Mouse (Mus musculus) neural tube, embryonic 11.5 days (tissue): Measurements from ENCODE around the gene Tagap. TPM values are rescaled to one million over a fixed set of nuclear protein-coding genes. Genes with fewer than 3 reads are reported as not detected.
"Not testable (repeated sequence)": the region's sequence is repeated elsewhere in the genome, so short reads cannot be mapped to it uniquely, and the experiment has no call there.

Source experiments
- ATAC-seq: fragments of 200-750 bp; cut with Nextera tagmentation; 2 replicates; pipeline ENCODE4 v1.8.0; 2017; ENCODE audit warnings: moderate number of reproducible peaks, mild to moderate bottlenecking, moderate TSS enrichment, moderate library complexity; ENCODE audit not compliant: insufficient read depth, low FRiP score, low TSS enrichment
- DNase-seq: peaks from one replicate; pipeline ENCODE4 v3.0.0-alpha.2; 2015; ENCODE audit warnings: low spot score
- H3K27ac ChIP-seq: fragments of 300-500 bp; sonication (generic); 2 replicates; pipeline ENCODE4 v1.5.1; 2014; ENCODE audit warnings: low read depth, mild to moderate bottlenecking, low read length
- H3K27me3 ChIP-seq: fragments of 300-500 bp; sonication (generic); 2 replicates; pipeline ENCODE4 v1.6.1; 2014; ENCODE audit warnings: mild to moderate bottlenecking, low read length, mixed read lengths; ENCODE audit not compliant: control insufficient read depth, insufficient read depth
- H3K36me3 ChIP-seq: fragments of 300-500 bp; sonication (generic); 2 replicates; pipeline ENCODE4 v1.6.1; 2014; ENCODE audit warnings: mild to moderate bottlenecking, low read length, moderate library complexity, mixed read lengths; ENCODE audit not compliant: control insufficient read depth, insufficient read depth
- H3K4me1 ChIP-seq: fragments of 300-500 bp; sonication (generic); 2 replicates; pipeline ENCODE4 v1.6.1; 2014; ENCODE audit warnings: low read length, mixed read lengths; ENCODE audit not compliant: control insufficient read depth, insufficient read depth
- H3K4me2 ChIP-seq: fragments of 300-500 bp; sonication (generic); 2 replicates; pipeline ENCODE4 v1.6.1; 2014; ENCODE audit warnings: low read depth, mild to moderate bottlenecking, moderate library complexity
- H3K4me3 ChIP-seq: fragments of 300-500 bp; sonication (generic); 2 replicates; pipeline ENCODE4 v1.5.1; 2014; ENCODE audit warnings: low read depth, low read length
- H3K9ac ChIP-seq: fragments of 300-500 bp; sonication (generic); 2 replicates; pipeline ENCODE4 v1.6.1; 2014; ENCODE audit warnings: mild to moderate bottlenecking, low read length
- H3K9me3 ChIP-seq: fragments of 300-500 bp; sonication (generic); 2 replicates; pipeline ENCODE4 v1.6.1; 2016; ENCODE audit warnings: low read length; ENCODE audit not compliant: control insufficient read depth
- WGBS: fragments of 180-500 bp; shearing (Covaris S2); extraction: QIAGEN DNeasy Blood & Tissue Kit; methylation state at CpG from one replicate; pipeline ENCODE4 v1.1.7; 2014; 5-methylcytosine and 5-hydroxymethylcytosine counted together
- polyA plus RNA-seq: library from polyadenylated mRNA; unstranded; fragments of >200 nt; fragmentation: Nextera tagmentation; extraction: Ambion mirVana; gene quantifications from 2 replicates; pipeline ENCODE4 v1.2.1, GENCODE M21; 2014

The Tagap gene
- polyA plus RNA-seq, 1 experiment from 2014 or later = 0.38 TPM

DNA sequence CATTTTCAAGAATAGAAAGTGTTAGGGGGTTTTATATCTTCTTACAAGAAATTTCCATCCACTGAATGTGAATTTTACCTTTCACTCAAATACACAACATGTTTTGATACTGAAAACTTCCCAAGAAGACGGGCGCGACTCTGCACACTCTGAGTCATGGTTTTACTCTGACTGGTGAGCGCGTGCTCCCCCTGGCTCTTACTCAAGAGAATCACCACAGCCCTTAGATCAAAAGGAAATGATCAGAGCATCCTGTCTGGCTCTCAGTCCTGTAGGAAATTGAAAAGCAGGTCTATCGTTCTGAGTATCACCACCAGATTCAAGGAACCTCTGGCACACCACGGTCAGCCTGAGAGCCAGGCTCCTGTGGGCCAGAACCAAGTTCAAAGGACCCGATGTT, 13.8 kb downstream of the Tagap start:
- DNase-seq (no peak), ATAC-seq (no peak)
- H3K4me1 ChIP-seq = no peaks in the 10 kb centered on the region
- no peak overlapping the region for H3K4me2 ChIP-seq
- WGBS = 70% methylated on average over 8 of the region's 8 CpGs
- no peaks in the 10 kb centered on the region for H3K9me3 ChIP-seq
- H3K4me3 ChIP-seq = no peak overlapping the region
- no peaks in the 10 kb centered on the region for H3K36me3 ChIP-seq
- H3K9ac ChIP-seq = no peak overlapping the region
- no peaks in the 10 kb centered on the region for H3K27me3 ChIP-seq
- no peak overlapping the region for H3K27ac ChIP-seq

DNA sequence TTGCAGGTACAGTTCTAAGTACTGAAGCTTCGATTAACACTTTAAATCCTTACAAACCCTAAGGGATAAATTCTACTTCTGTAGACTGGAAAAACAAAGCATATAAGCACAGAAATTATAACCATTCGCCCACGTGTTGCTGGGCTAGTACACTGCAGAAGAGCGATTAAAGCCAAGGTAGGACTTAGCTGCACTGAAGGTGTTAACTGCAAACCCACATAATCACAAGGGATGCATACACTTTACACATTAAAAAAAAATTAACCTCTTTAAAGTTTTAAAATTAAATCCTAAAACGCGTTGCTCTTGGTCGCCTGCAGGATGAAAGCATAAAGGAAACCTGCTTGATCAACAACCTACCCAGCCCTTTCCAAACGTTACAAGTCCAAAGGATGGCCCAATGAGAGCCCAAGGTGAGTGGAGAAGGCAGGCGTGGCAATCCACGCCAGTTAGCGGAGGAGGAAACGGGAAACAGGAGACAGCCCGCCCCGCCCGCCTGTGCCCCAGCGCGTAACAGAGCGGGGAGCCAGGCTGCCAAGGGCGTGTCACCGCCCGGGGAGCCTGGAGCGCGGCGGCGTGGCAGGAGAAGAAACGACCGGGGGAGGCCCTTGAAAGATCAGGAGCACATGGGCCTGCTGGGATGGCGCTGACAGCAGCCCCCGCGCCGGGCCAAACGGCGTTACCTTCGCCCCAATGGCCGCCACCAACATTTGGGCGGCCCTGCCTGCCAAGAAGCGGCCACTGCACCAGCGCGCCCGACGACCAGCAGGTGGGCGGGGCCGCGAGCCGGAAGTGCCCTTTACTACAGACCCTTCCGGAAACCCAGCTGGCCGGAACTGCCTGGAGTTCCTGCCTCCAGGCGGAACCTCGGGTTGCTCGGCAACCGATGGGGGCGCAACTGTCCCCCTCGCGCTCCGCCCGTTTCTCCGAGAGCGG, 19.6 kb downstream of the Tagap start, which contains the start of gene Rsph3a:
Rsph3a (plus strand) TSS at position 498 of the 936 bp plus-strand sequence.
- peak within 1 kb of the TSS; percentile 48 for H3K4me3 ChIP-seq

DNA sequence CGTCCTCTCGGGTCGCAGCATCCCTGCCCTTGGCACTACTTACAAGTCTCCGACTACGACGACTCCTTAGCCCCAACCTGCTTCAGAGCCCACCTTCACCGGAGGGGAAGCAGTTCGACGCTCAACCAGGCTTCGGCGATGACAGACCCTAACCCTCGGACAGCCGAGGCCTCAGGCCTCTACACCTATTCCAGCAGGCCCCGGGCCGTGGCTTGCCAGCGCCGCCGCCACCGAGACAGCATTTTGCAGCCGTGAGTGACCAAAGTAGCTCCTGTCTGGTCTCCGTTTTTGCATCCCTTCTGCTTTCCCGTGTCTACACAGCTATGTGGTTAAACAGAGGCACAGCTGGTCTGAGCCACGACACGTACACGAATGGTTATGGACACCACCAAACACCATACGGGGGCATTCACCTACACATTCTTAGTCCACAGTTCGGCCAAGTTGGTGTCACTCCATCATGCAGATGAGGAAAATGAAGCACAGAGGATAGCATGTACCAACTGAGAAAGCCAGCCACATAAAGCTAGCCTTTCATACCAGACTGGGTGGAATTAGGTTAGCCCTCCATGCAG, 20.3 kb downstream of the Tagap start:
- not testable (repeated sequence) for H3K9ac ChIP-seq, H3K36me3 ChIP-seq, H3K4me1 ChIP-seq, DNase-seq, H3K27me3 ChIP-seq, H3K9me3 ChIP-seq
- Histone ChIP-seq H3K4me2 (peak overlapping the region; percentile 34; the same call in 1 of the 2 replicates), H3K4me3 (peak overlapping the region; percentile 48), H3K27ac (peak overlapping the region; percentile 53; the same call in 1 of the 2 replicates)
- peak; percentile 24; the same call in 1 of the 2 replicates for ATAC-seq
- WGBS = under 1% methylated on average over 14 of the region's 27 CpGs

More for the DNA sequence above, 19.6 kb downstream of the Tagap start, which contains the start of gene Rsph3a:
- Histone ChIP-seq H3K4me2 (peak within 1 kb of the TSS; percentile 48), H3K9ac (peak within 1 kb of the TSS; percentile 60), H3K27ac (peak within 1 kb of the TSS; percentile 67)
- ATAC-seq (peak; percentile 99), DNase-seq (peak; percentile 92)
- WGBS = 4% methylated on average over 52 of the region's 58 CpGs
- not testable (repeated sequence) for H3K36me3 ChIP-seq, H3K4me1 ChIP-seq, H3K9me3 ChIP-seq, H3K27me3 ChIP-seq

DNA sequence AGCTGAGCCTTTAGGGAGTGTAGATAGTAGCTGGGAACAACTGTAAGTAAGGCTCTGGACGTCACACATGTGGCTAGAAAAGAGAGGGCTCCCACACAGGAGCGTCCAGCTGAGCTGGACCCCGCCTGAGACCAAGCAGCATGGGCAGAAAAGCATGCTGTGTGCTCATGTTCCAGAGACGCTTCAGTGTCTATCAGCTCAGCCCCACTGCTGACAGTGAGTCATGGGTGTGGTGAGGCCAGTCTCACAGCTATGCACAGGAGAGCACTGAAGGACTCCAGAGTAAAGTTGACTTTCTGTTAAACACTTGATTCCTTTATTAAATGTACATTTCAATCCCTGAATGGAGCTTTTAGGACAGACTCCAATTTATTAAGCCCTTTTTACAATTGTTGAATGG, 25.5 kb downstream of the Tagap start:
- H3K9ac ChIP-seq, H3K27ac ChIP-seq, H3K4me2 ChIP-seq, H3K36me3 ChIP-seq, H3K27me3 ChIP-seq, H3K9me3 ChIP-seq, H3K4me1 ChIP-seq, H3K4me3 ChIP-seq, ATAC-seq, DNase-seq: not testable (repeated sequence)
- WGBS = no CpG with 5 or more reads among the region's 4 CpGs

DNA sequence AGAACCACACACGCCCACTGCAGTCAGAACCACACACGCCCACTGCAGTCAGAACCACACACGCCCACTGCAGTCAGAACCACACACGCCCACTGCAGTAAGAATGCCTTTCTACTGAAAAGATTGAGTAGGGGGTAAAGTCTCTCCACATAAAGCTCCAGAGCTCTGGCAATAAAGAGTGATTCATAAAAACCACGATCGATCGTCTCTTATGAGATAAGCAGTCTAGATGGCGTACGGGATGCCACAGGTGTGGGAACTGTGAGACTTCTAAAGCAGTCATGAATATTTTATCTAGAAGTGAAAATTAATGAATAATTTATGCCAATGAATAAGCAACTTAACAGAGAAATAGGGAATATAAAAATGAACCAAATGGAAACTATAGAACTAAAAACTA, 31.4 kb downstream of the Tagap start:
- H3K4me2 ChIP-seq, H3K27me3 ChIP-seq, H3K9me3 ChIP-seq, H3K4me1 ChIP-seq, ATAC-seq, DNase-seq, H3K27ac ChIP-seq, H3K4me3 ChIP-seq, H3K9ac ChIP-seq, H3K36me3 ChIP-seq: not testable (repeated sequence)
- WGBS = 97% methylated on average over 7 of the region's 9 CpGs

DNA sequence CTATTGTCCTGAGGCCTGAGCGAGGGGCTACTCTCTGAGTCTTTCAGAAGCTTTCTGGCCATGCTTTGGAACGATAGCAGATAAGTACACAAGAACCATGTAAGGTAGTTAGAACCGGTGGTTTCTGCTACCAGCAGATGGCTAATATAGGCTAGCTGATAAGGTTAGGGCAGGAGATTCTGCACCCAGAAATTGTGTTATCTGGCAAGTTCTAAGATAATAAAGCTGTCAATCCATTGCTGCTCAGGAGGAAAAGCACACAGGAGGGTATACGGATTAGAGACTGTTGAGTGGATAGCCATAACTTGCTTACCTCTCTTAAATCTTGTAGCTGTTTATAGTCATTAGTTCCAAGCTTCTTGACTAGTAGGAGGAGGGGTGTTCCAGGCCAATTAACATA, 37.5 kb downstream of the Tagap start:
- not testable (repeated sequence) for DNase-seq, H3K4me2 ChIP-seq, H3K9ac ChIP-seq, H3K36me3 ChIP-seq, H3K27me3 ChIP-seq, H3K4me3 ChIP-seq, H3K4me1 ChIP-seq, ATAC-seq, H3K9me3 ChIP-seq, H3K27ac ChIP-seq
- WGBS = 91% methylated on average over 4 of the region's 4 CpGs

DNA sequence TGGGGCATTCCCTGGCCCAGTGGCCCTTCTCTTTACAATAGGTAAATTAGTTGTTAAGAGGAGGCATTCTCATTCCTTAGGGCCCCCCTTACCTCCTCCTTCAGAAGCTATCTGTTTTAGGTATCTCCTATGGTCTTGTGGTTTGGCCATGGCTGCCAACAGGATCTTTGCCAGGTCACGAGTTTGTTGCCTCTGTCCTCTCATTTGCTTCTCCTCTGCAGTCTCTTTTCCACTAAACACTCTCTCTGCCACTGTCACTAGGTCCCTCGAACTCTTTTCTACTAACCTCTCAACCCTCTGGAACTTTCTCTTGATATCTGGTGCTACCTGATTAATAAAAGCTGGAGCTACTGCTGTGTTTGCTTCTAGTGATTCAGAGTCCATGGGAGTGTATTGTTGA, 38.6 kb downstream of the Tagap start:
- H3K9ac ChIP-seq, H3K4me3 ChIP-seq, ATAC-seq, H3K36me3 ChIP-seq, H3K9me3 ChIP-seq, DNase-seq, H3K27me3 ChIP-seq, H3K4me1 ChIP-seq, H3K27ac ChIP-seq, H3K4me2 ChIP-seq: not testable (repeated sequence)
- WGBS = 86% methylated on average over 2 of the region's 2 CpGs

DNA sequence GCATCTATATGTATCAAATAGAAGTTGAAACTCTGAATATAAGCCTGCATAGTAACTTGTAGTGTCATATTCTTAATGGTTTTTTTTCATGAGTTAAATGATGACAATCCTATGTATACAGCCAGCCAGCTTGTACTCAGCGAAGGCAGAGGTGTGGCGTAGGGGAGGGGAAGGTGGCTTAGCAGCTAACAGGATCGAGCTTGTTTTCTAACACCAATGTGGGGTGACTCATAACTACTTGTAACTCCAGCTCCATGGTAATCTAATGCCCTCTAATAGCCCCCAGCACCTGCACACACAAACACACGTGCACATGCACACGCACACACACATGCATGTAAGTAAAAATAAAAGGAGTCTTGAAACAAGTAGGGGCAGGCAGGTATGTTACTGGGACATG, 42.7 kb downstream of the Tagap start:
- H3K4me1 ChIP-seq, H3K27me3 ChIP-seq, H3K9me3 ChIP-seq, ATAC-seq, DNase-seq, H3K27ac ChIP-seq, H3K4me3 ChIP-seq, H3K4me2 ChIP-seq, H3K9ac ChIP-seq, H3K36me3 ChIP-seq: not testable (repeated sequence)
- WGBS = 85% methylated on average over 3 of the region's 5 CpGs
